10 mouse cellular contexts compared by ENCODE assay signal in genomic region chr15:8781159-8782130, GRCm38 (mm10).
DNase-seq lines count a peak whose midpoint lies in the region; ATAC-seq and TF ChIP-seq lines count a peak whose summit lies in the region.
"Had no signal": no experiment of that assay in that cellular context is flagged by ENCODE, and none has a peak within 500 bp of the region (broad histone marks: within the 10 kb centered on the region; RNA-seq: fewer than 3 reads in every experiment).

No protein-coding gene starts in this region.

- H3K4me2 ChIP-seq in hindbrain, postnatal 0 days (ENCODE audit: low read depth, low read length): 0 out of 2 replicates have a peak overlapping the region, but pooled peaks have one; percentile 23
- no peak overlapping the region for H3K4me2 ChIP-seq in midbrain, embryonic 14.5 days (ENCODE audit: low read length)
- H3K4me2 ChIP-seq in intestine, embryonic 16.5 days (ENCODE audit: low read depth, low read length): no peak overlapping the region
- H3K4me2 ChIP-seq: limb, embryonic 13.5 days had no signal

- no peak overlapping the region for H3K9ac ChIP-seq in hindbrain, postnatal 0 days (replicated peaks; ENCODE audit: low read length)
- no peak overlapping the region for H3K9ac ChIP-seq in midbrain, embryonic 14.5 days (replicated peaks; ENCODE audit: low read length)
- H3K9ac ChIP-seq in intestine, embryonic 16.5 days (ENCODE audit: low read depth, low read length): no peak overlapping the region
- H3K9ac ChIP-seq: limb, embryonic 13.5 days had no signal

- H3K27ac ChIP-seq in hindbrain, postnatal 0 days: peak overlapping the region; percentile 75
- H3K27ac ChIP-seq in midbrain, embryonic 14.5 days (replicated peaks; ENCODE audit: low read depth, low read length): peak overlapping the region; percentile 5; the same call in 1 of the 2 replicates
- H3K27ac ChIP-seq in intestine, embryonic 16.5 days (ENCODE audit: low read length): no peak overlapping the region
- H3K27ac ChIP-seq: heart, adult 2 months; limb, embryonic 13.5 days had no signal

- WGBS in hindbrain, postnatal 0 days: 34% methylated on average over 28 of the region's 28 CpGs
- 42% methylated on average over 28 of the region's 28 CpGs for WGBS in midbrain, embryonic 14.5 days
- 83% methylated on average over 28 of the region's 28 CpGs for WGBS in intestine, embryonic 16.5 days

- H3K4me1 ChIP-seq in hindbrain, postnatal 0 days (ENCODE audit: insufficient read depth, low read length): 0 out of 2 replicates have a peak, but pooled peaks cover 14% of the 10 kb centered on the region
- 0 out of 2 replicates have a peak, but pooled peaks cover 2% of the 10 kb centered on the region for H3K4me1 ChIP-seq in midbrain, embryonic 14.5 days (ENCODE audit: control insufficient read depth, insufficient read depth, low read length)
- no peaks in the 10 kb centered on the region for H3K4me1 ChIP-seq in intestine, embryonic 16.5 days (ENCODE audit: control insufficient read depth, insufficient read depth, low read length)

- DNase-seq in ZHBTc4 (ENCODE audit: low read depth, low spot score): peak; percentile 53
- DNase-seq in embryo, embryonic 9.5 days (ENCODE audit: extremely low spot score): peak; percentile 37
- peak; percentile 86 for DNase-seq in hindbrain, postnatal 0 days (ENCODE audit: low spot score)
- DNase-seq in midbrain, embryonic 14.5 days: peak; percentile 73
- no peak for DNase-seq in urinary bladder, postnatal 14 days (ENCODE audit: low spot score)
- no peak for DNase-seq in kidney, postnatal 14 days
- DNase-seq in gastrocnemius, postnatal 4 days (ENCODE audit: low spot score in 2 of 2): no peak

- H3K9me3 ChIP-seq in hindbrain, postnatal 0 days (ENCODE audit: low read length): no peaks in the 10 kb centered on the region
- H3K9me3 ChIP-seq in midbrain, embryonic 14.5 days (ENCODE audit: control insufficient read depth, low read length): no peaks in the 10 kb centered on the region
- no peaks in the 10 kb centered on the region for H3K9me3 ChIP-seq in intestine, embryonic 16.5 days (ENCODE audit: control insufficient read depth, low read length)
- H3K9me3 ChIP-seq: limb, embryonic 13.5 days had no signal

- peak; percentile 98 for ATAC-seq in hindbrain, postnatal 0 days
- peak; percentile 73 for ATAC-seq in midbrain, embryonic 14.5 days (ENCODE audit: low FRiP score, low TSS enrichment)
- no peak for ATAC-seq in intestine, embryonic 16.5 days

- H3K27me3 ChIP-seq in hindbrain, postnatal 0 days (ENCODE audit: insufficient read depth, low read length): no peaks in the 10 kb centered on the region
- no peaks in the 10 kb centered on the region for H3K27me3 ChIP-seq in midbrain, embryonic 14.5 days (ENCODE audit: control insufficient read depth, insufficient read depth, low read length)
- H3K27me3 ChIP-seq in intestine, embryonic 16.5 days (replicated peaks; ENCODE audit: control insufficient read depth, insufficient read depth, low read length): no peaks in the 10 kb centered on the region
- H3K27me3 ChIP-seq: limb, embryonic 13.5 days had no signal

- H3K4me3 ChIP-seq in hindbrain, postnatal 0 days (ENCODE audit: low read length): no peak overlapping the region
- H3K4me3 ChIP-seq in midbrain, embryonic 14.5 days (replicated peaks; ENCODE audit: low read depth, low read length): no peak overlapping the region
- H3K4me3 ChIP-seq in intestine, embryonic 16.5 days (ENCODE audit: low read length): no peak overlapping the region
- H3K4me3 ChIP-seq: heart, adult 2 months; limb, embryonic 13.5 days had no signal

- H3K36me3 ChIP-seq in hindbrain, postnatal 0 days (ENCODE audit: insufficient read depth, low read length): no peaks in the 10 kb centered on the region
- H3K36me3 ChIP-seq in midbrain, embryonic 14.5 days (ENCODE audit: control insufficient read depth, insufficient read depth, low read length): no peaks in the 10 kb centered on the region
- no peaks in the 10 kb centered on the region for H3K36me3 ChIP-seq in intestine, embryonic 16.5 days (ENCODE audit: control insufficient read depth, insufficient read depth, low read length)
- H3K36me3 ChIP-seq: limb, embryonic 13.5 days had no signal

- TF ChIP-seq CTCF in hindbrain, postnatal 0 days (IDR thresholded peaks at IDR 0.05; ENCODE audit: low read depth): no peak

Comparison
In these comparisons a context has a peak if more than half of its experiments do, and no peak if none do; other contexts are left out.
1. DNase-seq: peak in ZHBTc4 (single experiment), embryo, embryonic 9.5 days (single experiment), hindbrain, postnatal 0 days (single experiment) and midbrain, embryonic 14.5 days (single experiment); none in urinary bladder, postnatal 14 days (single experiment), kidney, postnatal 14 days (single experiment) and gastrocnemius, postnatal 4 days (0 of 2).